Mouse (Mus musculus): Measurements from ENCODE around the gene Kmt2c. TPM values are rescaled to one million over a fixed set of nuclear protein-coding genes. Genes with fewer than 3 reads are reported as not detected.

Kmt2c gene
- polyA plus RNA-seq, 1 experiment from 2014 or later: 22.4 TPM

- ATAC-seq (ENCODE audit: low FRiP score, low read depth): no peak
- no peaks in the 10 kb centered on the region for H3K9me3 ChIP-seq
- H3K36me3 ChIP-seq: no peaks in the 10 kb centered on the region
- H3K27me3 ChIP-seq (replicated peaks): no peaks in the 10 kb centered on the region
- no peak overlapping the region for H3K27ac ChIP-seq
- H3K4me2 ChIP-seq (replicated peaks): no peak overlapping the region
- WGBS: 35% methylated on average over 3 of the region's 3 CpGs
- no peak overlapping the region for H3K9ac ChIP-seq
- no peaks in the 10 kb centered on the region for H3K4me1 ChIP-seq
- H3K4me3 ChIP-seq: no peak overlapping the region
Observed at GRCm38 (mm10) chr5:25436081-25436480, 62.5 kb downstream of the Kmt2c start.

- Histone ChIP-seq H3K4me1 (no peaks in the 10 kb centered on the region), H3K9me3 (no peaks in the 10 kb centered on the region), H3K9ac (no peak overlapping the region), H3K4me3 (no peak overlapping the region), H3K4me2 (replicated peaks) (no peak overlapping the region), H3K27me3 (replicated peaks) (no peaks in the 10 kb centered on the region), H3K36me3 (no peaks in the 10 kb centered on the region), H3K27ac (no peak overlapping the region)
- no peak for ATAC-seq (ENCODE audit: low FRiP score, low read depth)
- WGBS: 87% methylated on average over 1 of the region's 1 CpGs
Observed at GRCm38 (mm10) chr5:25422576-25422975, 76.0 kb downstream of the Kmt2c start.

DNA sequence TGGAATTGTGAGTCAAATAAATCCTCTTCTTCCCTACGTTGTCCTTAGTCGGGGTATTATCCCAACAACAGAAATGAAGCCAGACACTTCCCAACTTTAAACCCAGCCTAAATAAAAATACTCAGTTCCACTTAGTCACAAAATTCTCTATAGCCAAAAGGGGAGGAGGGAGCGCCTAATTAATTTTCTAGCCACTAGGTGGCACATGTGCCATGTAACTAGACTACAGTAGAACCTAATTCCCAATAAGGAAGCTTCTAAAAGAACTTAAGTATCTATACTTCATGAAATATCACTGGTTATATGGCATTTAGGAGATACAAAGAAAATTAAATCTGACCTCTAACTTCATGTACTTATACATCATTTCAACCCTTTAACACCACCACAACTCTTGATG is 78.0 kb downstream of the Kmt2c start:
- Histone ChIP-seq H3K4me2 (replicated peaks) (no peak overlapping the region), H3K27ac (no peak overlapping the region), H3K4me3 (no peak overlapping the region), H3K9ac (no peak overlapping the region), H3K4me1 (no peaks in the 10 kb centered on the region), H3K9me3 (no peaks in the 10 kb centered on the region), H3K36me3 (no peaks in the 10 kb centered on the region), H3K27me3 (replicated peaks) (no peaks in the 10 kb centered on the region)
- WGBS: 45% methylated on average over 3 of the region's 3 CpGs
- no peak for ATAC-seq (ENCODE audit: low FRiP score, low read depth)

DNA sequence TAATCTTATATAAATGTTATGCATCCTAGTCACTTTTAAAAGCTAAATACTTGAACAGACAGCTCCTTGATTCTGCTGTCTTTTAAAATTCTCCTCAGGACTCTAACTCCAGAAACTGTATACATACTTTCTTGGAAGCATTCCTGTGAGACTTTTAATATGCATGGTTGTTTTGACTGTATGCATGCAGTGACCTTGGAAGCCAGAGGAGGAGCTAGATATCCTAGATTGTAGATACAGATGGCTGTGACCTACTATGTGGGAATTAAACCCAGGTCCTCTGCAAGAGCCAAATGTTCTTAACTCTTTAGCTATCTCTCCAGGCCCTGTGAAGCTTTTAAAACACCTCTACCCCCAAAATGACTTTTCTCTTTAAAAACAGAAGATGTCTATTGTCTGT is 83.2 kb downstream of the Kmt2c start:
- Histone ChIP-seq H3K4me3 (no peak overlapping the region), H3K36me3 (peaks cover 4% of the 10 kb centered on the region), H3K27me3 (replicated peaks) (no peaks in the 10 kb centered on the region), H3K4me2 (replicated peaks) (no peak overlapping the region), H3K4me1 (no peaks in the 10 kb centered on the region), H3K27ac (no peak overlapping the region), H3K9me3 (no peaks in the 10 kb centered on the region), H3K9ac (no peak overlapping the region)
- ATAC-seq (ENCODE audit: low FRiP score, low read depth): no peak

GRCm38 (mm10) chr5:25396727-25397126 is 101.9 kb downstream of the Kmt2c start:
- Histone ChIP-seq H3K27me3 (replicated peaks) (no peaks in the 10 kb centered on the region), H3K4me3 (no peak overlapping the region), H3K9ac (no peak overlapping the region), H3K4me1 (no peaks in the 10 kb centered on the region), H3K9me3 (no peaks in the 10 kb centered on the region), H3K27ac (no peak overlapping the region), H3K4me2 (replicated peaks) (no peak overlapping the region), H3K36me3 (peaks cover 10% of the 10 kb centered on the region)
- no peak for ATAC-seq (ENCODE audit: low FRiP score, low read depth)
- WGBS: 94% methylated on average over 2 of the region's 2 CpGs

- WGBS: 76% methylated on average over 2 of the region's 2 CpGs
- ATAC-seq (ENCODE audit: low FRiP score, low read depth): no peak
- no peaks in the 10 kb centered on the region for H3K9me3 ChIP-seq
Observed at GRCm38 (mm10) chr5:25392655-25393054, 105.9 kb downstream of the Kmt2c start.

DNA sequence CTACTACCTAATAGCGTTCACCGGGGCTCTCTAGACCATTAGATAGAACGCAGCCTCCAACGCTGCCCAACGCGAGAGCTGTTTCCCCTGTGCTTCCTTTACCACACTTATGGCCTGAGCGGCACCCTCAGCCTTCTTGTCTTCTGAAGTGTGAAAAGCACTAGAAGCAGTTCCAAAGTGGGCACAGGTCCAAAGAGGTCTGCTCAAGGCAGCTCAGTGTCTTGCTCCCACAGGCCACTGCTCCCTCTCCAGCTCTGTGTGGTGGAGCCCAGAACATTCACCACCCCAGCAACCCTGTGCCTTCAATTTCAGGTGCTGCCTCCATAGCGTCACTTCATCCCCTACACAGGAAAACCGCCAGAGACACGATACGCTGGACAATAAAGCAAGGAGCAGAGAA is 115.0 kb downstream of the Kmt2c start:
- peaks cover 8% of the 10 kb centered on the region; the same call in 1 of the 2 replicates for H3K36me3 ChIP-seq
- H3K4me3 ChIP-seq: no peak overlapping the region
- H3K9ac ChIP-seq: no peak overlapping the region
- H3K9me3 ChIP-seq: no peaks in the 10 kb centered on the region
- ATAC-seq (ENCODE audit: low FRiP score, low read depth): no peak
- no peaks in the 10 kb centered on the region for H3K4me1 ChIP-seq
- WGBS: 89% methylated on average over 11 of the region's 11 CpGs
- H3K27me3 ChIP-seq (replicated peaks): no peaks in the 10 kb centered on the region
- no peak overlapping the region for H3K27ac ChIP-seq
- H3K4me2 ChIP-seq (replicated peaks): no peak overlapping the region

More at GRCm38 (mm10) chr5:25392655-25393054, 105.9 kb downstream of the Kmt2c start:
- H3K36me3 ChIP-seq: peaks cover 4% of the 10 kb centered on the region; the same call in 1 of the 2 replicates
- no peak overlapping the region for H3K4me3 ChIP-seq
- H3K4me1 ChIP-seq: no peaks in the 10 kb centered on the region
- no peak overlapping the region for H3K9ac ChIP-seq
- H3K27me3 ChIP-seq (replicated peaks): no peaks in the 10 kb centered on the region
- H3K4me2 ChIP-seq (replicated peaks): no peak overlapping the region
- H3K27ac ChIP-seq: no peak overlapping the region

GRCm38 (mm10) chr5:25379188-25379587 is 119.4 kb downstream of the Kmt2c start:
- ATAC-seq (ENCODE audit: low FRiP score, low read depth): no peak
- H3K4me3 ChIP-seq: no peak overlapping the region
- no peak overlapping the region for H3K4me2 ChIP-seq (replicated peaks)
- no peak overlapping the region for H3K9ac ChIP-seq
- no peaks in the 10 kb centered on the region for H3K9me3 ChIP-seq
- no peaks in the 10 kb centered on the region for H3K27me3 ChIP-seq (replicated peaks)
- H3K36me3 ChIP-seq: peaks cover 8% of the 10 kb centered on the region; the same call in 1 of the 2 replicates
- no peak overlapping the region for H3K27ac ChIP-seq
- H3K4me1 ChIP-seq: no peaks in the 10 kb centered on the region

GRCm38 (mm10) chr5:25368420-25368819 is 130.2 kb downstream of the Kmt2c start:
- Histone ChIP-seq H3K27me3 (replicated peaks) (no peaks in the 10 kb centered on the region), H3K9ac (no peak overlapping the region), H3K4me1 (no peaks in the 10 kb centered on the region), H3K4me2 (replicated peaks) (no peak overlapping the region), H3K27ac (no peak overlapping the region), H3K9me3 (no peaks in the 10 kb centered on the region), H3K36me3 (peaks cover 7% of the 10 kb centered on the region), H3K4me3 (no peak overlapping the region)
- 98% methylated on average over 2 of the region's 2 CpGs for WGBS
- no peak for ATAC-seq (ENCODE audit: low FRiP score, low read depth)

DNA sequence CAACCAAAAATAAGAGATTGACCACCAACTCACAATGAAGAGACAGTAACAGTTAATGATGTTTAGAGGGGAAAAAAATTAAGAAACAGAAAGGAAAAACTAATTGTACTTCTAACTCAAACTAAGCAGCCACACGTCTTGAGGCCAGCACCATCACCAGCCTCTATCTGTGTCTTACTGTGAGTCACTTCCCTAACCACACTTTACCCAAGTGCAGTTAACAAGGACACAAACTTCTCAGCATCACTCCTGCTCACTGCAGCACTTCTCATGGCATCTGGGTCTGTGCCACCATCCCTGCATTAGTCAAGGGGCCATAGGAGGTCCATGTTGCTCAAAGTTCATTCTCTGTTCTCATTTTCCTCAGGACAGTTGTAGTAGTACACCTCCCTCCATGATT is 131.5 kb downstream of the Kmt2c start:
- Histone ChIP-seq H3K36me3 (peaks cover 3% of the 10 kb centered on the region), H3K4me3 (no peak overlapping the region), H3K4me1 (no peaks in the 10 kb centered on the region), H3K4me2 (replicated peaks) (no peak overlapping the region), H3K27ac (no peak overlapping the region), H3K27me3 (replicated peaks) (no peaks in the 10 kb centered on the region), H3K9ac (no peak overlapping the region), H3K9me3 (no peaks in the 10 kb centered on the region)
- WGBS: 77% methylated on average over 1 of the region's 1 CpGs
- ATAC-seq (ENCODE audit: low FRiP score, low read depth): no peak

DNA sequence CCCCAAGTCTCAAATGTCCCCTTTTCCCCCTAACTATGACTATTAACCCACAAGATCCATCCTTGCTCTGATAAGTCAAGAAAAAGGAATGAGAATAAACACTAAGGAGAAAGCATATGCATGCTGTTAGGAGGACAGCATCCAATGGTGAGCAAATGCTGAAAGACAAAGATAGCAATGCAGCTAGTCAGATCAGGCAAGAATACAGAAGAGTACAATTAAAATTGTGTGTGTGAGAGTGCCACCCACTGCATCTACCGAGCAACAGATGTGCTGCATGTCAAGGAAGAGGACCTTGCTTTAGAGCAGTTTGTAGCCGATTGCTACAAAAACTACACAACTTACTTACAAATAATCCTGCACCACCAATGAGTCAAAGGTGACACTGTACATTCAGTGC is 145.1 kb downstream of the Kmt2c start:
- no peak for ATAC-seq (ENCODE audit: low FRiP score, low read depth)
- H3K4me1 ChIP-seq: no peaks in the 10 kb centered on the region
- H3K27me3 ChIP-seq (replicated peaks): no peaks in the 10 kb centered on the region
- H3K27ac ChIP-seq: no peak overlapping the region
- no peak overlapping the region for H3K4me2 ChIP-seq (replicated peaks)
- H3K9ac ChIP-seq: no peak overlapping the region
- 92% methylated on average over 2 of the region's 2 CpGs for WGBS
- H3K4me3 ChIP-seq: no peak overlapping the region
- H3K9me3 ChIP-seq: no peaks in the 10 kb centered on the region
- peaks cover 23% of the 10 kb centered on the region for H3K36me3 ChIP-seq

- no peaks in the 10 kb centered on the region for H3K27me3 ChIP-seq (replicated peaks)
- H3K4me2 ChIP-seq (replicated peaks): no peak overlapping the region
- H3K4me1 ChIP-seq: no peaks in the 10 kb centered on the region
- no peak overlapping the region for H3K4me3 ChIP-seq
- H3K36me3 ChIP-seq: peaks cover 10% of the 10 kb centered on the region; the same call in 1 of the 2 replicates
- H3K27ac ChIP-seq: no peak overlapping the region
- H3K9ac ChIP-seq: no peak overlapping the region
- ATAC-seq (ENCODE audit: low FRiP score, low read depth): no peak
- 94% methylated on average over 2 of the region's 2 CpGs for WGBS
- no peaks in the 10 kb centered on the region for H3K9me3 ChIP-seq
Observed at GRCm38 (mm10) chr5:25331322-25331721, 167.3 kb downstream of the Kmt2c start.

DNA sequence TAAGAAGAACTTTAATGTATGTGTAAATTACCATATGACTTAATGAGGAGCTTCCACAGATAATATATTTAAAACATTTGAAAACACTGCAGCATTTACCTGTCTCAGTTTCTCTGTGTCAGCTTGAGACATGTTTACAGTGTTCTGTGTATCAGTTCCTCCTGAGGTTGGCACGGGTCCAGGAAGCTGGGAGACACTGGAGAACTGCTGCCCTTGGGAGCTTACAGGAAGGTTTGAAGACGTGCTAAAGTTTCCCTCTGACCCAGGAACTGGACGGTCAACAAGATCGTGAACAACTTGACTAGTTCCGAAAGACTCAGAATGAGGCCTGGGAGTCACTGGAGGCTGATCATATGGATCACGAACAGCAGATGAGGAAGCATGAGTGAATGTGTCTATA is 184.7 kb downstream of the Kmt2c start:
- ATAC-seq (ENCODE audit: low FRiP score, low read depth): no peak
- H3K9me3 ChIP-seq: no peaks in the 10 kb centered on the region
- no peak overlapping the region for H3K4me3 ChIP-seq
- H3K4me1 ChIP-seq: no peaks in the 10 kb centered on the region
- peaks cover 60% of the 10 kb centered on the region for H3K36me3 ChIP-seq
- no peak overlapping the region for H3K27ac ChIP-seq
- H3K27me3 ChIP-seq (replicated peaks): no peaks in the 10 kb centered on the region
- no peak overlapping the region for H3K9ac ChIP-seq
- WGBS: 88% methylated on average over 6 of the region's 6 CpGs
- no peak overlapping the region for H3K4me2 ChIP-seq (replicated peaks)
